Mouse (Mus musculus) lung, postnatal 10 days (tissue): ENCODE data around the gene Ms4a6c.
"Not testable (repeated sequence)": the region's sequence is repeated elsewhere in the genome, so short reads cannot be mapped to it uniquely, and the experiment has no call there.

Experiments used
- DNase-seq: peaks from one replicate; pipeline ENCODE4 v3.0.0; 2021

Ms4a6c gene

DNA sequence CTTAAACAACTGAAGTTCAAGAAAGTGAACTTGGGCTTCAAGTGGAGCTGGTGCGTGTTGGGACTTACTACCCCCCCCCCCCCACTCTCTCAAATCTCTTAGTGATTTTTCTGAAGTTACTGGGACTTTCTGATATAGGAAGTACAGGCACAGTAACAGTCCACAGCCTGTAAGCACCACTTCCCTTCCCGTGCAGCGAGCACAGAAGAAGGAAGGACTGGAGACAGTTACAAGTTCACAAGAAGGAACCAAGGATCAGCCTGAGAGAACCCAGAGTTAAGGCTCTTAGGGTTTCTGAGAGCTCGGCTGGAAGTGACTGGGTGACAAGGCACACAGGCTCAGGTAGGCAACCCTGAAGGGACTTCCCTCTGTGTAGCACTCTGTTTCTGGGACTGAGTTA, at the start of gene Ms4a6c:
Ms4a6c (plus strand) TSS at position 152 of the 400 bp plus-strand sequence.
- not testable (repeated sequence) for DNase-seq

GRCm38 (mm10) chr19:11431209-11431608, 38.0 kb upstream of the Ms4a6c start:
- DNase-seq: not testable (repeated sequence)

- DNase-seq: no peak
These were observed 33.9 kb upstream of the Ms4a6c start for GRCm38 (mm10) chr19:11435058-11435834.

GRCm38 (mm10) chr19:11443338-11443737, 25.8 kb upstream of the Ms4a6c start, which contains the start of gene Ms4a4b:
Ms4a4b (plus strand) TSS chr19:11443553.
- DNase-seq: no peak

GRCm38 (mm10) chr19:11443964-11444363, 25.2 kb upstream of the Ms4a6c start:
- no peak for DNase-seq

GRCm38 (mm10) chr19:11447238-11447637, 21.9 kb upstream of the Ms4a6c start:
- DNase-seq: no peak

GRCm38 (mm10) chr19:11459041-11459440, 10.1 kb upstream of the Ms4a6c start:
- not testable (repeated sequence) for DNase-seq

DNA sequence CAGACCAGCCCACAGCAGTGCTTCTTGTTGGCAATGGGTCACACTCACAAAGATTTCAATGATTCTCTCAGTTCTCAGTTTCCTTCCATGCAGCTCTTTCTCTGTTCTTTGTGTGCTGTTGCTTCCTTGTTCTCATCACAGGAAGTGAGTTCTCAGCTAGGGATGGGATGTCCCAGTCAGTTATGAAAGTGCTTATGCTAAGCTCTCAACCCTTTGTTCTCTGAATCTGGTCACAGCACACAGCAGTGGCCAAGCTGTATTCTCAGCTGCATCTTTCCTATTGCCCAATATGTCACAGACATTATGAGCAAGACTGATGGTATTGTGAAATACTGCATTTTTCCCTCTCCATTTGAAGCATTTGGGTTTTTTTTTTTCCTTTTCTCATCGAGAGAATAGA, 4.4 kb upstream of the Ms4a6c start:
- DNase-seq: not testable (repeated sequence)

GRCm38 (mm10) chr19:11466471-11466870, 2.7 kb upstream of the Ms4a6c start:
- no peak for DNase-seq

DNA sequence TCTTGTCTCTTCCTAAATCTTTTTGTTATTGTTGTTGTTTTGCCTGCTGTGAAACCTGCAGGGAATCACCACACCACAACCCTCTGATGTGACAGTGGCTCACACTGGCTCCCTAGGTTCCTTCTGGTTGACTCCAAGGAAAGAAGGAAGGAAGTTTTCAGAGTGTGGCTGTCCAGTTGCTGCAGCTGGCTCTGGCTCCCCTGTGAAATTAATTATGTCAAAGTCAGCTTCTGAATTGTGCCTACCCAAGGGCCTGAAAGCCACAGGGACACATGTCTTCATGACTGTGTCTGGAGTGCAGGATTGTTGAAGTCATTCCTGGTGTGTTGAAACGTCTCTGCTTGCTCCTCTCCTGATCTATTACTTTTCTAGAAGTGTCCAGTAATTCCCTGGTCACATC, 805 bp upstream of the Ms4a6c start:
- DNase-seq: not testable (repeated sequence)

DNA sequence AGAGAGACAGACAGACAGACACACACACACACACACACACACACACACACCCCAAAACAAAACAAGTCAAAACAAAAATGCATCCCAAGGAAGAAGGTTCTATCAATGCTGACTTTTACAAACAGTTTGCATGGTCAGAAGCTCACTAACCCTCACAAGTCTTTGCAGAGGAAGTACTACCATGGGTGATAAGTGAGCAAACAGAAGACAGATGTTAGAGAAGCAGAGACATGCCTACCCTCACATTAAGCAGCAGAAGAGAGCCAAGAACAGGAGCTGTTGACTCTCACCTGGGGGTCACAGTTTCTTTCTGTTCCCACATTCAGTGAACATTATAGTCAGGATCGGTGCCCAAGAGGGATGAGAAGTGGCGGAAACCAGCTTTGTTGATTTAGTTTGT, 10.5 kb downstream of the Ms4a6c start:
- DNase-seq: no peak

DNA sequence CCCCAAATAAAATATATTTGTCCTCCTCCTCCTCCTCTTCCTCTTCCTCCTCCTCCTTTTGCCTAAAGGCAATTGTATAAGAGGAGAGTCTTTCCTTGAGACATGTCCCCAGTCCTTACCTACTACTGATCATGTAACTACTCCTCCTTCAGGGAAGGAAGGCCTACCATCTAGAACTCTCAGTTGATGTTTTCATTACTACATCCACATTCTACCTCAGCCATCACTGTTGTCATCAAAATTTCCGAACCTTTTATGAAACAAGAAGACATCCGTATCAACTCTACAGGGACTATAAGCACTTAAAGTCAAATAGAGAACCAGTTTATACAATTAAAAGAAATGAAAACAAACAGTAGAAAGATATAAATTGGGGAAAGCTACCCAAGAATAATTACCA, 13.5 kb downstream of the Ms4a6c start:
- DNase-seq: no peak

GRCm38 (mm10) chr19:11483941-11484340, 14.8 kb downstream of the Ms4a6c start:
- no peak for DNase-seq

- no peak for DNase-seq
These were observed 15.2 kb downstream of the Ms4a6c start for GRCm38 (mm10) chr19:11484388-11484787.

DNA sequence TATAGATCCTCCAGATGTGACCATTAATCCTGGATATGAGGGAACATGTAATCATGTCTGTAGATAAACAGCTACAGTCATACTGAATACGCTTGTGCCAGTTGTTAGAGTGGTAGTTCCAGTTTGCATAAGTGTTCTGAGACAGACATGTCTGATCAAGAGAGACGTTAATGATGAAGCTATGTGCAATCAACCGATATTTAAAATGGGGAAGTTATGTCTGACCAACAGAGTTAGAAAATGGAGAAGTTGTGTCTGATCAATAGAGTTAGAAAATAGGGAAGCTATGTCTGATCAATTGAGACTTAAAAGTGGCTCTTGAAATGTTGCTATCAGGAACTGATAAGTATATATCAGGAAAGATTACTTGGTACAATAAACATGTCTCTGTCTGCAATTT, 16.1 kb downstream of the Ms4a6c start:
- no peak for DNase-seq

- no peak for DNase-seq
These were observed 16.6 kb downstream of the Ms4a6c start, which contains the start of gene Gm8369 for GRCm38 (mm10) chr19:11485746-11486145. Gm8369 (plus strand) TSS chr19:11485938.

DNA sequence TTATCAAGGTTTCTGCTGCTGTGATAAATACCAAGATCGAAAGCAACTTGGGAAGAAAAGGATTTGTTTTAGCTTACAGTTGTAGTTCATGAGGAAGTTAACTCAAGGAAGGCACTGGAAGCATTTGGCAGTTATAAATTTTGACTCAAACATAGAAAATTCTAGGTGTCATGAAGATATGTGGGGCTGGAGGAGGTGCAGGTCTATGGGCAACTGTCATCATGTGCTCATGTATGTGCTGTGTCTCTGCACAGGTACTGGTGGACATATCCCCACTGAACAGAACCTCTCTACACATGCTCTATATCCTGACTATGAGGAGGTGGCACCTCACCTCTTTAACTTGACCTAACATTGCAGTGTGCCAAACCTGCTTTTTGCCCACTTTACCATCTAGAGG, 17.4 kb downstream of the Ms4a6c start:
- DNase-seq: no peak

- no peak for DNase-seq
These were observed 22.4 kb downstream of the Ms4a6c start for GRCm38 (mm10) chr19:11491406-11492189.

- DNase-seq: no peak
These were observed 23.5 kb downstream of the Ms4a6c start for GRCm38 (mm10) chr19:11492671-11493070.

DNA sequence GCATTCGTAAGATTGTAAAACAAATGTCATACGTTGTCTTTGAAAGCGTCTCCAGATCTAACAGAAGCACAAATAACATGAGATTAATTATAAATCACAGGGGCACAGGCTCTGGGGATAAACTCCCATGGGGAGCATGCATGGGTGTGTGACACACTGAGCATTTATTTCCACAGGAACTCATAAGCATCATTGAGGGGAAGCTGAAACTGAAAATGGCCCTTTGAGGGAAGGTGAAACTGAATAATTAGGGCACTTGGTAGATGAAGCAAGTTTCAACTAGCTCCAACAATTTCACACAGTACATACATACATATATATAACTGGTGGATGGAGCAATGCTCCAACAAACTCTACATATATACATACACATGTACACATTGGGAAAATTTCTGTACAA, 25.4 kb downstream of the Ms4a6c start:
- no peak for DNase-seq

DNA sequence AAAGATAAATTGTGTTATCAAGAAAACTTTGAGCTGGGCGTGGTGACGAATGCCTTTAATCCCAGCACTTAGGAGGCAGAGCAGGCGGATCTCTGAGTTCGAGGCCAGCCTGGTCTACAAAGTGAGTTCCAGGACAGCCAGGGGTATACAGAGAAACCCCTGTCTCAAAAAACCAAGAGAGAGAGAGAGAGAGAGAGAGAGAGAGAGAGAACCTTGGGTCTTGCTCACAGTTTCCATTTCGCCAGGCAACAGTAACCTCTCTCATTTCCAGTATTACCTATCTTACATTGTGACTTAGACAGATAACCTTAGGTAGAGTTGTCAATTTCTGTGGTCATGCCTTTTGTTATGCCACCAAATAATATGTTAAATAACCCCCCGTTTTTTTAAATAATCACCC, 27.2 kb downstream of the Ms4a6c start:
- no peak for DNase-seq

DNA sequence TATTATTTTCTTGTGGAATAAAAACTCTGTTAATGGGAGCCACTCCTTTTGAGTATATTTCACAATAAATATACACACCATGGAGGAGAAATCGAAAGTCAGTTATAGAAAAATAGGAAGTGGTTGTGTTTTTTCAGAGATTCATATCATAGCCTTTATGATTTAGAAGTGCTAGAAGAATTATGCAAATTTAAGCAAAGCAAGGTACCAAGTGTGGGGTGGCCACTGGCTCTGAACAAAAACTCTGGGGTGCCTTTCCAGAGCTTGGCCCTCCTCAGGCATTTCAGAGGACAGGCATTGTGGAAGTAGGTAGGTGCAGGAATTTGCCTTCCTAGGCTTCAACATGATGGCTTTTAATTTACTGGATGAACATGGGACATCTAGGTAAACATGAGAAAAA, 28.1 kb downstream of the Ms4a6c start:
- not testable (repeated sequence) for DNase-seq

- DNase-seq: no peak
These were observed 31.6 kb downstream of the Ms4a6c start for GRCm38 (mm10) chr19:11500796-11501195.

DNA sequence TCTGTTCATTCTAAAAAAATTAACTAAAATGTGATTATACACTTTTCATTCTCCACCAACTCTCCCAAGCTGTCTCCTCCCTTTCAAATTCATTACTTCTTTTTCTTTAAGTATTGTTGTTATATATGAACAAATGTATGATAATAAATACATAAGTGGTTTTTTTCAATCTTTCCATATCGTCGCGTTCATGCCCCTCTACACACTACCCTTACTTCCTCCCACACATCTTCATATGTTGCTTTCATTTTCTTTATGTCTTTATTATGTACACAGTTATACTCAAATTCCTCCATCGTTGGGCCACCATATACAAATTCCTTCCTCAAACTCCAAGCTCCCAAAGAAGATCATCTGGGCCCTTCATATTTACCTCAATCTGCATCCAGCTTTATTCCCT, 32.2 kb downstream of the Ms4a6c start:
- DNase-seq: no peak
